Mouse (Mus musculus) C2C12 (cell line): ENCODE results near the gene Zfp316. TPM values are rescaled to one million over a fixed set of nuclear protein-coding genes. Genes with fewer than 3 reads are reported as not detected.
A peak's percentile ranks its signal among the peaks of the same experiment; 100 is the strongest.

ENCODE experiments used
- H3K27me3 ChIP-seq: one replicate; pipeline ENCODE4 v1.6.1; 2011; ENCODE audit not compliant: control insufficient read depth, insufficient read depth, insufficient read length
- H3K36me3 ChIP-seq: one replicate; pipeline ENCODE4 v1.6.1; 2011; ENCODE audit not compliant: control insufficient read depth, insufficient read depth
- H3K4me3 ChIP-seq: one replicate; pipeline ENCODE4 v1.5.1; 2011; ENCODE audit warnings: mild to moderate bottlenecking, control low read depth; ENCODE audit not compliant: poor library complexity, insufficient read depth, severe bottlenecking
- H3K79me2 ChIP-seq: one replicate; pipeline ENCODE4 v1.6.1; 2011; ENCODE audit not compliant: control insufficient read depth, insufficient read depth
- H3K79me3 ChIP-seq: one replicate; pipeline ENCODE4 v1.6.1; 2011; ENCODE audit warnings: low read depth, control low read depth
- H3ac ChIP-seq: one replicate; pipeline ENCODE3; 2011; ENCODE audit warnings: low read depth; ENCODE audit not compliant: control insufficient read depth, insufficient read length
- CEBPB ChIP-seq: IDR thresholded peaks from one replicate; pipeline ENCODE4 v1.6.1; 2011; ENCODE audit warnings: low read depth, mild to moderate bottlenecking, control low read depth, moderate library complexity
- CTCF ChIP-seq: IDR thresholded peaks from one replicate; pipeline ENCODE4 v1.5.1; 2011; ENCODE audit not compliant: control insufficient read depth, insufficient read depth, insufficient read length
- FOSL1 ChIP-seq: IDR thresholded peaks from one replicate; pipeline ENCODE4 v1.8.0; 2011; ENCODE audit warnings: mild to moderate bottlenecking, low read length; ENCODE audit not compliant: poor library complexity, insufficient read depth, severe bottlenecking
- MAX ChIP-seq: IDR thresholded peaks from one replicate; pipeline ENCODE4 v1.6.1; 2011; ENCODE audit warnings: mild to moderate bottlenecking, control low read depth
- MYOD1 ChIP-seq: IDR thresholded peaks from one replicate; pipeline ENCODE4 v1.6.1; 2011; ENCODE audit warnings: low read depth; ENCODE audit not compliant: control insufficient read depth, insufficient read length
- MYOG ChIP-seq: IDR thresholded peaks from one replicate; pipeline ENCODE4 v1.6.1; 2011; ENCODE audit not compliant: control insufficient read depth, insufficient read length; ENCODE audit errors: extremely low read depth
- USF1 ChIP-seq: IDR thresholded peaks from one replicate; pipeline ENCODE4 v1.6.1; 2011; ENCODE audit warnings: low read depth, mild to moderate bottlenecking, control low read depth, moderate library complexity
- long read RNA-seq, 2 experiments: library from polyadenylated mRNA; unstranded; transcript quantifications; one replicate each; pipeline ENCODE4 v2.0.0; 2019 to 2020
- polyA plus RNA-seq: library from polyadenylated mRNA; unstranded; fragments of >200 nt; fragmentation: generic; extraction: Trizol; gene quantifications from one replicate; pipeline ENCODE4 v1.2.1, GENCODE M21; 2012; ENCODE audit warnings: missing spikeins

Zfp316 gene
- 3.8 TPM for polyA plus RNA-seq
- long read RNA-seq, experiment 1, full-length matches to known transcripts = 2 of 2 reads
- long read RNA-seq, experiment 1, partial matches to known transcripts = 0 of 2 reads
- long read RNA-seq, experiment 1, other reads (novel, unspliced or antisense) = 0 of 2 reads
- long read RNA-seq, experiment 2, full-length matches to known transcripts = 25 of 30 reads
- long read RNA-seq, experiment 2, partial matches to known transcripts = 1 of 30 reads
- long read RNA-seq, experiment 2, other reads (novel, unspliced or antisense) = 4 of 30 reads

- peak; percentile 24 for TF ChIP-seq MAX
- TF ChIP-seq FOSL1 = no peak
- peak; percentile 35 for TF ChIP-seq USF1
- TF ChIP-seq MYOG = no peak
- no peak for TF ChIP-seq MYOD1
- TF ChIP-seq CEBPB = no peak
- no peak for TF ChIP-seq CTCF
- H3K27me3 ChIP-seq = no peaks in the 10 kb centered on the region
- H3K4me3 ChIP-seq = peak within 1 kb of the TSS; percentile 69
- H3K36me3 ChIP-seq = no peaks in the 10 kb centered on the region
- peaks cover 17% of the 10 kb centered on the region for H3K79me2 ChIP-seq
- H3K79me3 ChIP-seq = peaks cover 9% of the 10 kb centered on the region
- H3ac ChIP-seq = peak within 1 kb of the TSS; percentile 86
Measured at GRCm38 (mm10) chr5:143269363-143270150, at the start of gene Zfp316. Gene Zfp316, minus strand, starts transcription at chr5:143270022.

GRCm38 (mm10) chr5:143317288-143317610 lies 47.4 kb upstream of the Zfp316 start:
- Histone ChIP-seq H3ac (no peak overlapping the region), H3K79me2 (peaks cover 27% of the 10 kb centered on the region), H3K27me3 (no peaks in the 10 kb centered on the region), H3K36me3 (peaks cover 44% of the 10 kb centered on the region), H3K79me3 (peaks cover 19% of the 10 kb centered on the region), H3K4me3 (no peak overlapping the region)
- TF ChIP-seq MYOD1 (no peak), MYOG (no peak), CTCF (no peak), MAX (no peak), USF1 (no peak), FOSL1 (no peak)

GRCm38 (mm10) chr5:143316605-143317287 lies 46.9 kb upstream of the Zfp316 start:
- H3K27me3 ChIP-seq = no peaks in the 10 kb centered on the region
- no peak overlapping the region for H3K4me3 ChIP-seq
- peaks cover 32% of the 10 kb centered on the region for H3K79me2 ChIP-seq
- TF ChIP-seq CEBPB = no peak
- TF ChIP-seq MAX = no peak
- no peak for TF ChIP-seq USF1
- no peak for TF ChIP-seq CTCF
- TF ChIP-seq MYOG = no peak
- no peak for TF ChIP-seq MYOD1
- no peak for TF ChIP-seq FOSL1
- peaks cover 47% of the 10 kb centered on the region for H3K36me3 ChIP-seq
- H3ac ChIP-seq = no peak overlapping the region
- H3K79me3 ChIP-seq = peaks cover 22% of the 10 kb centered on the region

GRCm38 (mm10) chr5:143315514-143315888 lies 45.7 kb upstream of the Zfp316 start:
- H3K4me3 ChIP-seq = no peak overlapping the region
- peak overlapping the region; percentile 27 for H3ac ChIP-seq
- H3K27me3 ChIP-seq = no peaks in the 10 kb centered on the region
- TF ChIP-seq MYOG (no peak), CEBPB (no peak), USF1 (no peak), MYOD1 (no peak), FOSL1 (no peak), MAX (no peak), CTCF (no peak)
- H3K79me2 ChIP-seq = peaks cover 45% of the 10 kb centered on the region
- peaks cover 30% of the 10 kb centered on the region for H3K79me3 ChIP-seq
- peaks cover 53% of the 10 kb centered on the region for H3K36me3 ChIP-seq

GRCm38 (mm10) chr5:143314730-143315513 lies 45.1 kb upstream of the Zfp316 start, which contains the start of gene E130309D02Rik:
Gene E130309D02Rik, minus strand, starts transcription at chr5:143315360.
- TF ChIP-seq CEBPB = no peak
- TF ChIP-seq CTCF = peak; percentile 98
- TF ChIP-seq FOSL1 = no peak
- TF ChIP-seq MAX = peak; percentile 87
- no peak for TF ChIP-seq MYOG
- TF ChIP-seq USF1 = no peak
- TF ChIP-seq MYOD1 = no peak
- Histone ChIP-seq H3K4me3 (peak within 1 kb of the TSS; percentile 59), H3ac (peak within 1 kb of the TSS; percentile 100), H3K79me2 (peaks cover 51% of the 10 kb centered on the region), H3K27me3 (no peaks in the 10 kb centered on the region), H3K36me3 (peaks cover 56% of the 10 kb centered on the region), H3K79me3 (peaks cover 35% of the 10 kb centered on the region)
